Mouse (Mus musculus): ENCODE results near the gene Apba3.

Gene Apba3

GRCm38 (mm10) chr10:81290698-81291460 lies 24.1 kb downstream of the Apba3 start:
- no peak for DNase-seq (ENCODE audit: low spot score)

DNA sequence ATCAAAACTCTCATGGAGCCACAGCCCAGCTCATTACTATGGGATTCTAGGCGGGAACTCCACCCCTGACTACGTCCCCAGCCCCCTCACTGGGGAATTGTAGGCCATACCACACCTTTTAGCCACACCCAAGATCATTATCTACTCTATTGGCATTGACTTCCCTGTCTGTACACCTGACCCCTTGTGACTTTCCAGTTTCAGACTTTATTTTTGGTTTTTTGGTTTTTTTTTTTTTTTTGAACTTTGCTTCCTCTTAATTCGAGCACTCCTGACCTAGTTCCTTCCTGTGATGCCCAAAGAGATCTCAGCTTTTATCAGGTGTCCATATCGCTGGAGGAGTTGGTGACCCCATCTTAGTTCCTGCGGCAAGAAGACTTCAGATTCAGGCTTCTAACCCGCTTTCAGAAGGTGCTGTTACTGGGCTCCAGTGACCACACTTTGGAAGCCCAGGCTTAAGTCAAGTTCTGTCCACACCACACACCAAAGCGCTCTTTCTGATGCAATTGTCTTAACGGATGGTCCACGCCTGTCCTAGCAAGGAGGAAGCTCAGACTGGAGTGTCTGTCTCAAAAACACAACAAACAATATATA lies 24.8 kb downstream of the Apba3 start, which contains the start of gene Tjp3:
Gene Tjp3, minus strand, starts transcription at position 71 of the 594 bp plus-strand sequence.
- DNase-seq (ENCODE audit: low spot score): no peak

DNA sequence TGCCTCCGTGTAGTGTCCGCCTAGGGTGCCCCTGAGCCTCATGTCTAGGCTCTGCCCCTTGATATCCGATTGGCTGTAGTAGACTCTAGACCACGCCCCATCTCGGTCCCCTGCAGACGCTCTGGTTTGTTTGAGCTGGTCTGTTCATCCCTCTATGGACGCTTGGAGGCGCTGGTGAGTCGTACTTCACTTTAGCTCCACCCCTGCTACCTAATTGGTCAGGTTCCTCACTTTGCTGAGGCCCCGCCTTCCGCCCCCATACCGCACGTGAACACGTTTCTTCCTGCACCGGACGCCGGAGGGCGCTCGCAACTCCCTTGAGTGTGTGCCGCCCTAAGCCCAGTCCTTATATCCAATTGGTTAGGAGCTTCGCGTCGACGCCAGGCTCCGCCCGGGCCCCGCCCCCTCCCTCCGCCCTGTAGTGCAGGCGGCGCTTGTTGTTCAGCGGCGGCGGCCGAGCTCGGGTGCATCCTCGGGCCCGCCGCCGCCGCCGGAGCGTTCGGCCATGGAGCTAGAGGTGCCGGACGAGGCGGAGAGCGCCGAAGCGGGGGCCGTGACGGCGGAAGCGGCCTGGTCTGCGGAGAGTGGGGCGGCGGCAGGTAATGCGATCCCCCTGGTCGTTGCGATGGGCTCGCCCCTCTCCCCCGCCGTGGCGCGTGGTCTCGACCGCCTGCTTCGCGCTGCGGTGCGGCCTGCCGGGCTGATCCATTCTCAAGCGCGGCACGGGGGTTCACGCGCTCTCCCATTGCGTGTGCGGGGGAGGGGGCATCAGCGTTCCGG lies 26.0 kb downstream of the Apba3 start, which contains the start of gene Pip5k1c:
Gene Pip5k1c, plus strand, starts transcription at position 410 of the 780 bp plus-strand sequence.
- peak; percentile 100 for DNase-seq (ENCODE audit: low spot score)

DNA sequence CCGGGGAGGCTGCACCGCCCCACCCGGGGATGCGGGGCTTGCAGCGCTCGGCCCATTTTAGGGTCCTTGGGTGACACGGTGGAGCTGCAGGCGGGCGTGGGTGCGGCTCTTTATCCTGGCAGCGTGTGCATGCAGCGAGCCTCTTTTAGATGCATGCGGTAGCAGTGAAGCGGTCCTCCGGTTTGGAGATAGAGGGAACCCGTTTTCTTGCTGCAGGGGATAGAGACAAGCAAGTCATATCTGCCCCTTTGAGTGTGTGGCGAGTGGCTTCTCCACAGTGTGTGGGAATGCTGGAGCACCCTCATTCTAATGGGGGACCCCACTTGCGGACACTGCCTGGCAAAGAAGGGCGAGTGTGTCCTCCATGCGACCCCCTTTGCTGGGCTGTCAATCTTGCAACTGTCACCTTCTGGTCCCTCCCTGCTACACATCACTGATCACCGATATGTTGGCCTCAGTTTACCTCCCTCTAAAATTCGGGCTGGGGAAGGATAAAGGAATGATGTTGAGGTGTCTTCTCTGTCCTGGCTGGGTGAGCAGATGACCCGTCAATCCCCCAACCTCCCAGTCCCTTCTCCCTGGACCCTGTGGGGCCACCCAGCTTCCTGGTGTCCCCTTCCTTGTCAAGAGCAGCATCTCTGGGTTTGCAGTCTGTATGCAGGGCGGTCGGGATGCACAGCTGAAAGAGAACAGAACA lies 26.7 kb downstream of the Apba3 start:
- no peak for DNase-seq (ENCODE audit: low spot score)

- no peak for DNase-seq (ENCODE audit: low spot score)
These were observed 27.7 kb downstream of the Apba3 start for GRCm38 (mm10) chr10:81294442-81294841.

DNA sequence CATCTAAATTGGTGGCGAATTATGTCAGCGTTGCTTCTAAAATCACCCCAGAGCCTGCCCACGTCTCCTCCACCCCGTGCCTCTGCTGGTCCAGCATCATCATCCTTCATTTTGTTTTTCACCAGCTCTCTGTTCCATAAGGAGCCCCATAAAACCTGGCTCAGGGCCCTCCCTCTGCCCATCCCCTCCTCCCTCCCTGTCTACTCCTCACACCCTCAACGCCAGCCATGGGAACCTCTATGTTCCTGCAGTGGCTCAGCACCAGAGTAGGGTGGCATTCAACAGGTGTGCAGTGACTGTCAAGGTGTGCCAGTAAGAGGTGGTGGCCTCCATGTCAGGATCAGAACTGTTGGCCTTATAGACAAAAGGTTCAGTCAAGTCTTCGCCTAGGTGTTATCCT lies 28.4 kb downstream of the Apba3 start:
- DNase-seq (ENCODE audit: low spot score): no peak

DNA sequence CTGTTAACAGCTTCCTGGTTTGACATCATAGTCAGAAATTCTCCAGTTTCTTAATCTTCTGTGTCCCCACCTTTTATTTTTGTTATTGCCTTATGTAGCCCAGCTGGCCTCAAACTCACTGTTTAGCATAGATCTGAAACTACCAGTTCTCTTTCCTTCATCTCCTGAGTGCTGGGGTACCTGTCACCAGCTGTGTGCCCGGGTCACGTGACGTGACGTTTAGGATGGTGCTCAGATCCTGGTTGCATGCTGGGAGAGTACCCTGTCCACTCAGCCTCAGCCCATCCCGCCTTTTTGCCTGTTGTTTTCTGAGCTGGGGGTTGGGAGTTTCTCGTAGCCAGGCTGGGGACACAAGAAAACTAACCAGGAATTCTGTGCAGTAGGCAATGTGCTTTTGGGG lies 30.5 kb downstream of the Apba3 start:
- DNase-seq (ENCODE audit: low spot score): no peak

DNA sequence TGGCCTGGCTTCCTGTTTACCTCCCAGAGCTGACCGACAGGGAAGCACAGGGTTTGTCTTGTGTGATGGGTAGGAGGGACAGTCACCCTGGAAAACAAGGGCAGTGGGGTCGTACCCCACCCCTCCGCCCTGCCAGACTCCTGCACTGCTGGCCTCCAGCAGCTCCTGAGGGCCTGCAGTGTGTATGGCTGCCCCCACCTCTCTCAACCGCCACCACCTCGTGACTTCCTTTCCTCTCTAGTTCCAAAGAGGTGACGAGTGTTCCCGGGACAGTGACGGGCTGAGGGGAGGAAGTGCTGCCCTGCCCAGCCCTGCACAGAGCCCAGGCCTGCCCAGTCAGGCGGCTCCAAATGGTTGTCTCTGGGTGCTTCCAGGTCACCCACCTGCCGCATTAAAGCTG lies 31.1 kb downstream of the Apba3 start:
- DNase-seq (ENCODE audit: low spot score): no peak

DNA sequence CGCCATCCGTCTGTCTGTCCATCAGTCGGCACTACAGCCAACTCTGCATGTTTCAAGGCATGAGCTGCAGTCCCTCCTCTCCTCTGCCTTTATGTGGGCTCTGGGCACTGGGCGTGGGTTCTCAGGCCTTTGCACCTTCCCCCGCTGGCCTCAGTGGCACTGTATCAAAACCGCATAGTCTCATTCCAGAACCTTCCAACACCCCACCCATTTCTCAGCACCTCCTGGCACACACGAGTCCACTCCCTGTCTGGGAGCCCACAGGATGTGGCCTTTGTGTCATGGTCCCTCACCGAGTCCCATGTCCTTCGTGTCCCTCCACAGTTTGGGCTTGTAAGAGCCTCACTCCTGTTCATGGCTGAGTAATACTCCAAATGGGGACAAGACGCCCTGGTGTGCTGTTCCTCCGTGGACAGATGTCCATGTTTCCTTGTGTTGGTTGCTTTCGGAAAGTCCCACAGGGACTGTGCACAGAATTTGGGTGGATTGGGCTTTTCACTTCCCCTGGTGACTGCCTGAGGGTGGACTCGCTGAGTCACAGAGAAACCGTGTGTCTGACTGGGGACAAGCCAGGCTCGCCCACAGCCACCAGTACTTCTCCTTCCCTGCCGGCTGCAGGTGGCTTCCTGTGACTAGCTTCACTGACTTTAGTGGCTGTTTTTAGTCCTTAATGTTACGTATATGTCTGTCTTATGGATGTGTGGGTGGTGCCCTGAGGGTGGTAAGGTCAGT lies 31.8 kb downstream of the Apba3 start:
- no peak for DNase-seq (ENCODE audit: low spot score)

- DNase-seq (ENCODE audit: low spot score): no peak
These were observed 33.0 kb downstream of the Apba3 start for GRCm38 (mm10) chr10:81299585-81300351.

GRCm38 (mm10) chr10:81300352-81300907 lies 33.7 kb downstream of the Apba3 start:
- no peak for DNase-seq (ENCODE audit: low spot score)

DNA sequence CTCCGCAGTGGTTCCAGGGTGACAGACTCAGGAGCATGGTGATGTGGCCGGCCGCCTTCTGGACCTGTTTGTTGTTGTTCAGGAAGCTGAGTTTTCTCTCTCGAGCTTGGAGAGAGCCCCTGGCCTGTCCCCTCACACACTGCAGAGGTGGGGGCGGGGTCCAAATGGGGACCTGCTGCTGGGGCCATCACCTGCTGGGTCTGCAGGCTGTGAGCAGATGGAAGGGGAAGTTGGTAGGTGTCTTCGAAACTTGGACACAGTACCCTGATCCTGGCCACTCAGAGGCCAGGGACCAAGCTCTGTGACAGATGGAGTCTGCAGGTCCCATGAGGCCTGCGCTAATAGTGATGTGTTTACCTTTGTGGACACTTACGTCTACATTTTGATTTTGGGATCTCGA lies 34.6 kb downstream of the Apba3 start:
- no peak for DNase-seq (ENCODE audit: low spot score)

- no peak for DNase-seq (ENCODE audit: low spot score)
These were observed 35.5 kb downstream of the Apba3 start for GRCm38 (mm10) chr10:81302288-81302687.

GRCm38 (mm10) chr10:81302781-81303218 lies 36.0 kb downstream of the Apba3 start:
- no peak for DNase-seq (ENCODE audit: low spot score)

DNA sequence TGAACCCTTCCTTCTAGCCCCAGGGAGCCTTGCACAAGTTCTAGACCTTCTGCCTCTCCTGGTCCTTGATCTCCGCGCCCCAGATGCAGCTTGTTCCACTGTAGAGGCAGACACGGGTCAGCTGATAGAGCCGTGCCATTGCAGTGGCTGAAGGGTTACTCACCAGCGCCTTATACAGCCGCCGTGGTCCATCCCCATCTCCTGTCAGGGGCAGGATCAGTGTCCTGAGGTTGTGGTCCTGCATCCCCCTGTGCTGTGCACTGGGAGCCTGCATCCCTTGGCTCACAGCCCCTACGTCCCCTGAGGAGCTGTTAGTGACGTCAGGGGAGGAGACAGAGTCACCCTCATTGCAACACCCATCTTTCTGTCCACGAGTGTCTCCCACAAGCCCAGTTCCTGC lies 36.5 kb downstream of the Apba3 start:
- no peak for DNase-seq (ENCODE audit: low spot score)

DNA sequence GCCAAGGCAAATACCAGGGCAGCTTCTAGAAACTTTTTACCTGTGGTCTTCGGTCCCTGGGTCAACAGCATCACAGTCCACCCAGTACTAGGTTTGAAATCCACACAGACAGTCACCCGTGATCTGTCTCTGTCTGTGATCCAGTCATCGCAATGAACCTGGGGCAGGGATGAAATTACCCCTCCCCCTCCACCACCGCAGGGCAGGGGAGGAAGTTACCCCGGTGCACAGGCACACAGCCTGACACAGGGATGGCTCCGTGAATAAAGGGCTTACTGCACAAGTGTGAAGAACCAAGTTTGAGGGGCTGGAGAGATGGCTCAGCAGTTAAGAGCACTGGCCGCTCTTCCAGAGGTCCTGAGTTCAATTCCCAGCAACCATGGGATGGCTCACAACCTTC lies 37.0 kb downstream of the Apba3 start:
- no peak for DNase-seq (ENCODE audit: low spot score)

DNA sequence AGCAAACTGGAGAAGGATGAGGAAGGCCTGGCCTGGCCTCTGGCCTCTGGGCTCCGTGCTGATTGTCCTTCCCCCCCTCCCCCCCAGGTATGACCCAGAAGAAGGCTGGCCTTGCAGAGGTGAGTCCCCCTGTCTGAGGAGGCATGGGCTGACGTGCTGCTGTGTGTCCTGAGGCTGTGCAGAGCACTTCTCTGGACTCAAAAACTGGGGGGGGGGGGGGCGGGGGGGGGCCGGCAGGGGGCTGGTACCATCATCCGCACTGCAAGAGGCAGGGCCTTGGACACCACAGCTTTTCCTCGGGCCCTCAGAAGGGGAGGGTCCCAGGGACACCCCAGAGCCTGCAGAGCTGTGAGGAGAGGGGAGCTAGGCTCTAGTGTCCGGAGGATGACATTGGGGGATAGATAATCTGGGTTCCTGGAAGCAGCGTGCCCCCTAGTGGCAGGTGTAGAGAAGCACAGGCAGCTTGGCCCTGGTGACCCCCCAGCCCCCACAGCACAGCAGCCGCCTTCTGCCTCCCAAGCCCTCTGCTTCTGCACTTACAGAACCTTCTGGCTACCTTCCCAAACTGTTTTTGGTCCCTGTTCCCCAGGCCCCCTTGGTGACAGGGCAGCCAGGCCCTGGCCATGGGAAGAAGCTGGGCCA lies 38.0 kb downstream of the Apba3 start:
- peak; percentile 41 for DNase-seq (ENCODE audit: low spot score)

DNA sequence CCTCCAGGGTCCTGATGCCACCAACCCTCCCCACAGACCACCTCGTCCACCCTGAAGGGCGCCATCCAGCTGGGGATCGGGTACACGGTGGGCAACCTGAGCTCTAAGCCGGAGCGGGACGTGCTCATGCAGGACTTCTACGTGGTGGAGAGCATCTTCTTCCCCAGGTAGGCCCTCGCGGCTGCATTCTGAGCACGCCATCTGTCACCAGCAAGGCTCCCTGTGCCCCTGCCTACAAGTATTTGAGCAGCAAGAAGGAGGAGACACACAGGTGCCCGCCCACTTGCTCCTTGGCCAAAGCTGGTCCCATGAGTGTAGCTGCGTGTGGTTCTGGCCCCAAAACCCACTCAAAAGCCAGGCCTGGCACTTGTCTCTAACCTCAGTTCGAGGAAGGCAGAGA lies 38.9 kb downstream of the Apba3 start:
- DNase-seq (ENCODE audit: low spot score): no peak

- no peak for DNase-seq (ENCODE audit: low spot score)
These were observed 39.5 kb downstream of the Apba3 start for GRCm38 (mm10) chr10:81306173-81306668.

Data from adipocyte (in vitro differentiated cells).